ENCODE assay signal across 15 mouse cellular contexts in genomic region chr9:71515862-71516261, GRCm38 (mm10). TPM values are rescaled to one million over a fixed set of nuclear protein-coding genes. Genes with fewer than 3 reads are reported as not detected.
DNase-seq lines count a peak whose midpoint lies in the region; ATAC-seq and TF ChIP-seq lines count a peak whose summit lies in the region.
"Had no signal": no experiment of that assay in that cellular context is flagged by ENCODE, and none has a peak within 500 bp of the region (broad histone marks: within the 10 kb centered on the region; RNA-seq: fewer than 3 reads in every experiment).

No protein-coding gene starts in this region.

- ATAC-seq in heart, postnatal 0 days (ENCODE audit: insufficient read depth, low read depth) = no peak
- ATAC-seq in heart, embryonic 12.5 days (ENCODE audit: insufficient number of reproducible peaks, low FRiP score) = no peak
- ATAC-seq in lung, postnatal 0 days = no peak
- ATAC-seq in stomach, postnatal 0 days (ENCODE audit: low FRiP score, low TSS enrichment) = no peak

- no peak for TF ChIP-seq POLR2A in lung, adult 2 months (IDR thresholded peaks at IDR 0.05; ENCODE audit: borderline replicate concordance, extremely low read depth, low read depth, low read length)

- TF ChIP-seq CTCF in heart, postnatal 0 days (IDR thresholded peaks at IDR 0.05; ENCODE audit: low read depth) = 0 out of 2 replicates have a peak, but pooled peaks have one; percentile 12
- peak; percentile 12; the same call in 1 of the 2 replicates for TF ChIP-seq CTCF in lung, adult 2 months (IDR thresholded peaks at IDR 0.05; ENCODE audit: insufficient read depth, low read length)
- TF ChIP-seq CTCF in lung, postnatal 0 days (IDR thresholded peaks at IDR 0.05) = no peak; the same call in 1 of the 2 replicates
- peak; percentile 34 for TF ChIP-seq CTCF in stomach, postnatal 0 days (IDR thresholded peaks at IDR 0.05; ENCODE audit: low read depth)

- H3K27me3 ChIP-seq in heart, postnatal 0 days (ENCODE audit: control insufficient read depth, insufficient read depth, low read length) = no peaks in the 10 kb centered on the region
- H3K27me3 ChIP-seq in heart, embryonic 12.5 days (replicated peaks) = no peaks in the 10 kb centered on the region
- H3K27me3 ChIP-seq in lung, postnatal 0 days (replicated peaks; ENCODE audit: insufficient read depth, low read length) = no peaks in the 10 kb centered on the region
- no peaks in the 10 kb centered on the region for H3K27me3 ChIP-seq in stomach, postnatal 0 days (ENCODE audit: control insufficient read depth, insufficient read depth, low read length)
- H3K27me3 ChIP-seq: hindbrain, embryonic 15.5 days; neural tube, embryonic 15.5 days had no signal

- H3K4me3 ChIP-seq in heart, postnatal 0 days (ENCODE audit: low read depth, low read length) = no peak overlapping the region
- H3K4me3 ChIP-seq in heart, embryonic 12.5 days = no peak overlapping the region
- H3K4me3 ChIP-seq in lung, adult 2 months (replicated peaks; ENCODE audit: extremely low read depth, low read depth, low read length) = no peak overlapping the region
- no peak overlapping the region for H3K4me3 ChIP-seq in lung, postnatal 0 days (ENCODE audit: low read depth, low read length)
- no peak overlapping the region for H3K4me3 ChIP-seq in stomach, postnatal 0 days (ENCODE audit: low read depth, low read length)
- H3K4me3 ChIP-seq: forebrain, embryonic 10.5 days; hindbrain, embryonic 15.5 days; limb, embryonic 15.5 days; neural tube, embryonic 15.5 days had no signal

- DNase-seq in heart, postnatal 0 days (ENCODE audit: low spot score) = no peak
- DNase-seq in lung, adult 2 months = no peak
- no peak for DNase-seq in lung, postnatal 0 days (ENCODE audit: low spot score)
- DNase-seq in ZHBTc4 (ENCODE audit: low read depth, low spot score) = peak; percentile 74
- DNase-seq in stomach, postnatal 0 days (ENCODE audit: low spot score) = no peak
- DNase-seq in adrenal gland, postnatal 4 days (ENCODE audit: low spot score in 2 of 2) = no peak
- DNase-seq in thymus, postnatal 36 days = no peak
- DNase-seq: cerebellum, adult 11 months; lung, postnatal 10 days; thymus, adult 18-20 months had no signal

- no peak for TF ChIP-seq EP300 in heart, postnatal 0 days (IDR thresholded peaks at IDR 0.05; ENCODE audit: low read depth)
- TF ChIP-seq EP300 in lung, postnatal 0 days (IDR thresholded peaks at IDR 0.05) = no peak
- TF ChIP-seq EP300 in stomach, postnatal 0 days (optimal IDR thresholded peaks at IDR 0.05) = no peak

- H3K27ac ChIP-seq in heart, postnatal 0 days (ENCODE audit: low read depth) = no peak overlapping the region
- H3K27ac ChIP-seq in heart, embryonic 12.5 days (ENCODE audit: poor library complexity, severe bottlenecking) = no peak overlapping the region
- no peak overlapping the region for H3K27ac ChIP-seq in lung, postnatal 0 days (ENCODE audit: low read length)
- H3K27ac ChIP-seq in stomach, postnatal 0 days (replicated peaks) = no peak overlapping the region
- H3K27ac ChIP-seq: forebrain, embryonic 10.5 days; hindbrain, embryonic 15.5 days; limb, embryonic 15.5 days; neural tube, embryonic 15.5 days had no signal

- no peak overlapping the region for H3K4me2 ChIP-seq in heart, postnatal 0 days (ENCODE audit: low read depth, low read length)
- no peak overlapping the region for H3K4me2 ChIP-seq in heart, embryonic 12.5 days
- no peak overlapping the region for H3K4me2 ChIP-seq in lung, postnatal 0 days (replicated peaks; ENCODE audit: low read depth, low read length)
- H3K4me2 ChIP-seq in stomach, postnatal 0 days (replicated peaks; ENCODE audit: low read depth) = no peak overlapping the region
- H3K4me2 ChIP-seq: hindbrain, embryonic 15.5 days; limb, embryonic 15.5 days; neural tube, embryonic 15.5 days had no signal

- 90% methylated on average over 4 of the region's 4 CpGs for WGBS in heart, postnatal 0 days
- WGBS in heart, embryonic 12.5 days = 86% methylated on average over 4 of the region's 4 CpGs
- WGBS in lung, adult 2 months = 85% methylated on average over 4 of the region's 4 CpGs
- WGBS in lung, postnatal 0 days = 89% methylated on average over 4 of the region's 4 CpGs
- WGBS in stomach, postnatal 0 days = 92% methylated on average over 4 of the region's 4 CpGs

- peaks cover 61% of the 10 kb centered on the region for H3K36me3 ChIP-seq in heart, postnatal 0 days (replicated peaks; ENCODE audit: control insufficient read depth, insufficient read depth, low read length)
- H3K36me3 ChIP-seq in heart, embryonic 12.5 days = peaks cover 41% of the 10 kb centered on the region
- no peaks in the 10 kb centered on the region for H3K36me3 ChIP-seq in lung, postnatal 0 days (ENCODE audit: insufficient read depth, low read length)
- H3K36me3 ChIP-seq in stomach, postnatal 0 days (ENCODE audit: control insufficient read depth, insufficient read depth, low read length) = no peaks in the 10 kb centered on the region
- H3K36me3 ChIP-seq: forebrain, embryonic 10.5 days; hindbrain, embryonic 15.5 days; limb, embryonic 15.5 days; neural tube, embryonic 15.5 days had no signal

- no peak overlapping the region for H3K9ac ChIP-seq in heart, postnatal 0 days (replicated peaks; ENCODE audit: low read depth, low read length)
- no peak overlapping the region for H3K9ac ChIP-seq in heart, embryonic 12.5 days
- no peak overlapping the region for H3K9ac ChIP-seq in lung, postnatal 0 days (replicated peaks; ENCODE audit: low read depth)
- no peak overlapping the region for H3K9ac ChIP-seq in stomach, postnatal 0 days (ENCODE audit: low read length)
- H3K9ac ChIP-seq: hindbrain, embryonic 15.5 days; limb, embryonic 15.5 days; neural tube, embryonic 15.5 days had no signal

- H3K9me3 ChIP-seq in heart, postnatal 0 days (replicated peaks; ENCODE audit: control insufficient read depth, low read length) = no peaks in the 10 kb centered on the region
- no peaks in the 10 kb centered on the region for H3K9me3 ChIP-seq in heart, embryonic 12.5 days (replicated peaks)
- no peaks in the 10 kb centered on the region for H3K9me3 ChIP-seq in lung, postnatal 0 days (ENCODE audit: low read length)
- no peaks in the 10 kb centered on the region for H3K9me3 ChIP-seq in stomach, postnatal 0 days (ENCODE audit: control insufficient read depth, low read length)
- H3K9me3 ChIP-seq: forebrain, embryonic 10.5 days; hindbrain, embryonic 15.5 days; limb, embryonic 15.5 days; neural tube, embryonic 15.5 days had no signal

- no peaks in the 10 kb centered on the region for H3K4me1 ChIP-seq in heart, postnatal 0 days (ENCODE audit: control insufficient read depth, insufficient read depth)
- peaks cover 4% of the 10 kb centered on the region; the same call in 1 of the 2 replicates for H3K4me1 ChIP-seq in heart, embryonic 12.5 days (replicated peaks)
- H3K4me1 ChIP-seq in lung, adult 2 months (ENCODE audit: control insufficient read depth, insufficient read depth, low read length) = no peaks in the 10 kb centered on the region
- no peaks in the 10 kb centered on the region for H3K4me1 ChIP-seq in lung, postnatal 0 days (ENCODE audit: insufficient read depth, low read depth, low read length)
- no peaks in the 10 kb centered on the region for H3K4me1 ChIP-seq in stomach, postnatal 0 days (replicated peaks; ENCODE audit: control insufficient read depth, insufficient read depth)
- H3K4me1 ChIP-seq: forebrain, embryonic 10.5 days; hindbrain, embryonic 15.5 days; neural tube, embryonic 15.5 days had no signal

RNA-seq across cellular contexts. Expression of gene Polr2m, which starts 30.1 kb away (rescaled TPM):
- 186 and 197 TPM in 2 replicates for total RNA-seq in heart, postnatal 0 days (2014; rRNA removed; ENCODE audit: low replicate concordance)
- polyA plus RNA-seq in heart, postnatal 0 days (2015; fragmentation: Nextera tagmentation; extraction: Ambion mirVana) = 243 and 249 TPM in 2 replicates
- polyA plus RNA-seq in heart, embryonic 12.5 days (2016; fragmentation: Nextera tagmentation; extraction: Ambion mirVana) = 380 and 383 TPM in 2 replicates
- polyA plus RNA-seq in lung, adult 2 months (2012; rRNA removed) = 403 and 957 TPM in 2 replicates
- 159 and 173 TPM in 2 replicates for polyA plus RNA-seq in lung, postnatal 0 days (2015; fragmentation: Nextera tagmentation; extraction: Ambion mirVana)
- polyA plus RNA-seq in stomach, postnatal 0 days (2015; fragmentation: Nextera tagmentation; extraction: Ambion mirVana) = 149 and 155 TPM in 2 replicates
- 100 to 1,000 TPM; 222 to 232 TPM for total RNA-seq in adrenal gland, postnatal 4 days (2021)
